Mouse (Mus musculus): ENCODE measurements around the gene Mtf1. TPM values are rescaled to one million over a fixed set of nuclear protein-coding genes. Genes with fewer than 3 reads are reported as not detected.
A peak's percentile ranks its signal among the peaks of the same experiment; 100 is the strongest.

Gene Mtf1
- polyA plus RNA-seq, 1 experiment from 2014 or later = 14.2 TPM

DNA sequence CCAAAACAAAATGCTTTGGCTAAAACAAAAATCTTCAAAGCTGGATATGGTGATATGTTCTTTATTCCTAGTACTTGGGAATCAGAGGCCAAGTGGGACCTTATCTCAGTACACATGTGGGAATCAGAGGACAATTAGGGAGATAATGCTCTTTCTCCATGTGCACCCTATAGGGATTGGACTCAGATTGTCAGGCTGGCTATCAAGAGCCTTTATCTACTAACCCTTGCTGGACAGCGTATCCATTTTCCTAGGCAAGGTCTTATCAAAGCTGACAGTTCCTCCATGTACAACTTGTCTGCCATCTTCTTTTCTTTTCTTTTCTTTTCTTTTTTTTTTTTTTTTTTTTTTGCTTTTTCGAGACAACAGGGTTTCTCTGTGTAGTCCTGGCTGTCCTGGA, 28.5 kb upstream of the Mtf1 start:
- Histone ChIP-seq H3K36me3 (peaks cover 6% of the 10 kb centered on the region; the same call in 1 of the 2 replicates), H3K4me3 (replicated peaks) (no peak overlapping the region), H3K27ac (no peak overlapping the region), H3K9me3 (replicated peaks) (no peaks in the 10 kb centered on the region), H3K4me1 (no peaks in the 10 kb centered on the region), H3K27me3 (no peaks in the 10 kb centered on the region), H3K9ac (no peak overlapping the region), H3K4me2 (no peak overlapping the region)
- no peak for ATAC-seq (replicated peaks; ENCODE audit: low FRiP score)
- WGBS = 88% methylated on average over 2 of the region's 2 CpGs

- Histone ChIP-seq H3K27me3 (no peaks in the 10 kb centered on the region), H3K36me3 (peaks cover 8% of the 10 kb centered on the region), H3K4me2 (no peak overlapping the region), H3K27ac (no peak overlapping the region), H3K9ac (no peak overlapping the region), H3K9me3 (replicated peaks) (no peaks in the 10 kb centered on the region), H3K4me1 (no peaks in the 10 kb centered on the region), H3K4me3 (replicated peaks) (no peak overlapping the region)
- WGBS = 94% methylated on average over 6 of the region's 6 CpGs
- ATAC-seq (replicated peaks; ENCODE audit: low FRiP score) = no peak
Measured at GRCm38 (mm10) chr4:124773995-124774394, 27.9 kb upstream of the Mtf1 start.

DNA sequence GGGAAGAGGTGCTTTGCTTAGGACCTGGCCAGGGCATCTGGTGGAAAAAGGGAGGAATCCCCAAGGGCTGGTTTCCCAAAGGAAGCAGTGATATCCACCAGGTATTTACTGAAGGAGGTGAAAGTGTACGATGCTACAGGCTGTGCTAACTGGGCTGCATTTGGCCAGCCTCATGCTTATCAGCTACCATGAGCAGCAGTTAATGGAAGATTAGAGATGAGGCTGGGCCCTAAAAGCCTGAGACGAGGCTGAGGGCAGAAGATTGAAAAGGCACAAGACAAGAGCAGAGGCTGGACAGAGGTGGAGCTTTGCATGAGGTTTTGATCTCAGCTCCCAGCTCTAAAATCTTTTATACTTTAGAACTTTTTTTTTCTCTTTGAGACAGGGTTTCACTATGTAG, 27.5 kb upstream of the Mtf1 start:
- 65% methylated on average over 2 of the region's 2 CpGs for WGBS
- no peak; the same call in 1 of the 2 replicates for ATAC-seq (replicated peaks; ENCODE audit: low FRiP score)
- no peak overlapping the region for H3K4me2 ChIP-seq

GRCm38 (mm10) chr4:124781361-124781760, 20.5 kb upstream of the Mtf1 start:
- H3K27me3 ChIP-seq = no peaks in the 10 kb centered on the region
- peaks cover 19% of the 10 kb centered on the region for H3K4me1 ChIP-seq
- H3K27ac ChIP-seq = no peak overlapping the region
- H3K4me3 ChIP-seq (replicated peaks) = no peak overlapping the region
- no peak overlapping the region for H3K9ac ChIP-seq
- no peak for ATAC-seq (replicated peaks; ENCODE audit: low FRiP score)
- 94% methylated on average over 7 of the region's 7 CpGs for WGBS
- H3K4me2 ChIP-seq = no peak overlapping the region
- no peaks in the 10 kb centered on the region for H3K9me3 ChIP-seq (replicated peaks)
- H3K36me3 ChIP-seq = peaks cover 75% of the 10 kb centered on the region

More for the DNA sequence above, 27.5 kb upstream of the Mtf1 start:
- Histone ChIP-seq H3K9me3 (replicated peaks) (no peaks in the 10 kb centered on the region), H3K36me3 (peaks cover 12% of the 10 kb centered on the region), H3K27ac (no peak overlapping the region), H3K4me1 (no peaks in the 10 kb centered on the region), H3K9ac (no peak overlapping the region), H3K4me3 (replicated peaks) (no peak overlapping the region), H3K27me3 (no peaks in the 10 kb centered on the region)

GRCm38 (mm10) chr4:124782395-124782794, 19.5 kb upstream of the Mtf1 start:
- H3K36me3 ChIP-seq = peaks cover 84% of the 10 kb centered on the region
- H3K9ac ChIP-seq = no peak overlapping the region
- peaks cover 19% of the 10 kb centered on the region for H3K4me1 ChIP-seq
- no peaks in the 10 kb centered on the region for H3K9me3 ChIP-seq (replicated peaks)
- no peak overlapping the region for H3K4me3 ChIP-seq (replicated peaks)
- H3K27ac ChIP-seq = no peak overlapping the region
- no peaks in the 10 kb centered on the region for H3K27me3 ChIP-seq
- H3K4me2 ChIP-seq = no peak overlapping the region
- ATAC-seq (replicated peaks; ENCODE audit: low FRiP score) = no peak
- 92% methylated on average over 8 of the region's 8 CpGs for WGBS

GRCm38 (mm10) chr4:124783937-124784336, 18.0 kb upstream of the Mtf1 start:
- peak; percentile 70; the same call in 1 of the 2 replicates for ATAC-seq (replicated peaks; ENCODE audit: low FRiP score)

DNA sequence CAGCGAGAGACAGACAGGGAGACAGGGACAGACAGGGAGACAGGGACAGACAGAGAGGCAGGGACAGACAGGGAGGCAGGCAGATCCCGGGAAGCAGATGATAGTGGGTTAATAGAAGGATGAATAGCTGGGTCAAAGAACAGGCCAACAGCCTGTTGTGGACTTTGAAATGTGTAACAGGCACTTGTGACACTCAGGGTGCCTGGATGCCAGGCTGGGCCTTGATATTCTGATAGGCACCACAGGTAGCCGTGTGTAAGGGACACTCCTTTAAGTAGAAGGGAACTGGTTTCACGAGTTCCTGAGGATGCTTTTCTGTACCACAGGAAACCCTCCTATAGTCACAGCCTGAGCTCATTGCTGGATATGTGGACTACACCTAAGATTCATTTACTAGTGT, 11.9 kb upstream of the Mtf1 start:
- Histone ChIP-seq H3K4me1 (peaks cover 4% of the 10 kb centered on the region; the same call in 1 of the 2 replicates), H3K4me2 (no peak overlapping the region), H3K27me3 (no peaks in the 10 kb centered on the region), H3K9ac (no peak overlapping the region), H3K36me3 (peaks cover 96% of the 10 kb centered on the region), H3K27ac (no peak overlapping the region), H3K9me3 (replicated peaks) (no peaks in the 10 kb centered on the region), H3K4me3 (replicated peaks) (no peak overlapping the region)
- 70% methylated on average over 4 of the region's 4 CpGs for WGBS
- no peak for ATAC-seq (replicated peaks; ENCODE audit: low FRiP score)

More at GRCm38 (mm10) chr4:124783937-124784336, 18.0 kb upstream of the Mtf1 start:
- Histone ChIP-seq H3K9me3 (replicated peaks) (no peaks in the 10 kb centered on the region), H3K4me1 (peaks cover 19% of the 10 kb centered on the region), H3K4me3 (replicated peaks) (no peak overlapping the region), H3K36me3 (peaks cover 90% of the 10 kb centered on the region), H3K4me2 (no peak overlapping the region), H3K27ac (no peak overlapping the region), H3K9ac (no peak overlapping the region), H3K27me3 (no peaks in the 10 kb centered on the region)
- WGBS = 50% methylated on average over 8 of the region's 8 CpGs

DNA sequence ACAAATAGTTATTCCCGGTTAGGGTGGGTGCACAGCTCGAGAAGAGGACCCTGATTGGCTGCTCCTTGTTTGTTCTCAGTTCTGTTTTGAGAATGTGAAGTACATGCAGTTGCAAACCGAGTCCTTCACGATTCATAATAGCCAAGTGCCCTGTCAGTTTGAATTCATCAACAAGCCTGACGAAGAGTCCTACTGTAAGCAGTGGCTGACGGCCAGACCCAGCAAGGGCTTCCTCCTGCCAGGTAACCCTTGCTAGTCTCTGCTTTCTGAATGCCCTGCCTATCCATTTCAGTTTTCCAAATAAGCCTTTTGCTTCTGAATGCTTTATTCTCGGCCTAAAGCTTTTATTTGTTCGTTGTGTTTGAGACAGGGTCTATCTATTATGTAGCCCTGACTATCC, 9.8 kb upstream of the Mtf1 start:
- Histone ChIP-seq H3K4me3 (replicated peaks) (no peak overlapping the region), H3K27ac (no peak overlapping the region), H3K9me3 (replicated peaks) (no peaks in the 10 kb centered on the region), H3K4me1 (no peaks in the 10 kb centered on the region), H3K27me3 (no peaks in the 10 kb centered on the region), H3K36me3 (peaks cover 90% of the 10 kb centered on the region), H3K9ac (no peak overlapping the region), H3K4me2 (no peak overlapping the region)
- WGBS = 94% methylated on average over 8 of the region's 8 CpGs
- ATAC-seq (replicated peaks; ENCODE audit: low FRiP score) = no peak

- no peak overlapping the region for H3K27ac ChIP-seq
- no peaks in the 10 kb centered on the region for H3K4me1 ChIP-seq
- 91% methylated on average over 8 of the region's 8 CpGs for WGBS
- no peak overlapping the region for H3K9ac ChIP-seq
- H3K9me3 ChIP-seq (replicated peaks) = no peaks in the 10 kb centered on the region
- H3K36me3 ChIP-seq = peaks cover 92% of the 10 kb centered on the region
- no peak overlapping the region for H3K4me3 ChIP-seq (replicated peaks)
- H3K4me2 ChIP-seq = no peak overlapping the region
- H3K27me3 ChIP-seq = no peaks in the 10 kb centered on the region
- ATAC-seq (replicated peaks; ENCODE audit: low FRiP score) = no peak
Measured at GRCm38 (mm10) chr4:124796141-124796540, 5.8 kb upstream of the Mtf1 start.

GRCm38 (mm10) chr4:124796913-124797312, 5.0 kb upstream of the Mtf1 start:
- H3K36me3 ChIP-seq = peaks cover 84% of the 10 kb centered on the region
- no peak overlapping the region for H3K9ac ChIP-seq
- no peaks in the 10 kb centered on the region for H3K9me3 ChIP-seq (replicated peaks)
- WGBS = 91% methylated on average over 2 of the region's 2 CpGs
- H3K27ac ChIP-seq = no peak overlapping the region
- no peak overlapping the region for H3K4me2 ChIP-seq
- H3K4me1 ChIP-seq = peaks cover 3% of the 10 kb centered on the region; the same call in 1 of the 2 replicates
- ATAC-seq (replicated peaks; ENCODE audit: low FRiP score) = no peak
- no peaks in the 10 kb centered on the region for H3K27me3 ChIP-seq
- no peak overlapping the region for H3K4me3 ChIP-seq (replicated peaks)

- peak; percentile 99 for ATAC-seq (replicated peaks; ENCODE audit: low FRiP score)
- peak overlapping the region; percentile 96 for H3K9ac ChIP-seq
- peak overlapping the region; percentile 92 for H3K4me2 ChIP-seq
- H3K4me1 ChIP-seq = peaks cover 12% of the 10 kb centered on the region
- H3K27ac ChIP-seq = peak overlapping the region; percentile 99
- 2% methylated on average over 53 of the region's 53 CpGs for WGBS
- H3K9me3 ChIP-seq (replicated peaks) = no peaks in the 10 kb centered on the region
- H3K4me3 ChIP-seq (replicated peaks) = peak overlapping the region; percentile 98
- peaks cover 69% of the 10 kb centered on the region for H3K36me3 ChIP-seq
- H3K27me3 ChIP-seq = no peaks in the 10 kb centered on the region
Measured at GRCm38 (mm10) chr4:124802309-124803260, 681 bp downstream of the Mtf1 start.

DNA sequence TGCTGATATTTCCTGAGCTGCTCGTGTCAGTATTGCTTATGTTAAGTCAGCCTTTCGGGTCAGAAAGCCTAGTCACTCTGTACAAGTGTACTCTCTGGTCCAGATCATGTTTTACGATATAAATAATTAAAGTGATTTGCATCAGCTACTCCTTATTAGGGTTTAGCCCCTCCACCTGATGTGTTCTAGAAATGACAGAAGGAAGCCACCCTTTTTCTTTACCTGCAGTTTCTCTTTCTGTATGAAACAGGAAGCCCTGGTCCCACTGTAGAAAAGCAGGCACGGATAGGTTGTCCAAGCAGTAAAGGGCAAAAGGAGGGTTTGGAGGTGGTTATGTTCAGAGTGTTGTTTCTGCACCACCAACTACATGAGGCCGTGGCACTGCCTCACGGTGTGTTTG, 1.5 kb downstream of the Mtf1 start:
- no peak for ATAC-seq (replicated peaks; ENCODE audit: low FRiP score)
- Histone ChIP-seq H3K27ac (no peak overlapping the region), H3K36me3 (peaks cover 63% of the 10 kb centered on the region), H3K27me3 (no peaks in the 10 kb centered on the region), H3K4me1 (peaks cover 14% of the 10 kb centered on the region), H3K4me2 (peak overlapping the region; percentile 92), H3K4me3 (replicated peaks) (peak overlapping the region; percentile 98), H3K9me3 (replicated peaks) (no peaks in the 10 kb centered on the region), H3K9ac (peak overlapping the region; percentile 96; the same call in 1 of the 2 replicates)
- 70% methylated on average over 6 of the region's 6 CpGs for WGBS

All from kidney, embryonic 15.5 days (tissue).